Mouse (Mus musculus): ENCODE results near the gene Jmjd1c. TPM values are rescaled to one million over a fixed set of nuclear protein-coding genes. Genes with fewer than 3 reads are reported as not detected.

Jmjd1c gene
- 35.1 and 42.9 TPM in 2 replicates for polyA plus RNA-seq (2014; fragmentation: Nextera tagmentation; extraction: Ambion mirVana)

DNA sequence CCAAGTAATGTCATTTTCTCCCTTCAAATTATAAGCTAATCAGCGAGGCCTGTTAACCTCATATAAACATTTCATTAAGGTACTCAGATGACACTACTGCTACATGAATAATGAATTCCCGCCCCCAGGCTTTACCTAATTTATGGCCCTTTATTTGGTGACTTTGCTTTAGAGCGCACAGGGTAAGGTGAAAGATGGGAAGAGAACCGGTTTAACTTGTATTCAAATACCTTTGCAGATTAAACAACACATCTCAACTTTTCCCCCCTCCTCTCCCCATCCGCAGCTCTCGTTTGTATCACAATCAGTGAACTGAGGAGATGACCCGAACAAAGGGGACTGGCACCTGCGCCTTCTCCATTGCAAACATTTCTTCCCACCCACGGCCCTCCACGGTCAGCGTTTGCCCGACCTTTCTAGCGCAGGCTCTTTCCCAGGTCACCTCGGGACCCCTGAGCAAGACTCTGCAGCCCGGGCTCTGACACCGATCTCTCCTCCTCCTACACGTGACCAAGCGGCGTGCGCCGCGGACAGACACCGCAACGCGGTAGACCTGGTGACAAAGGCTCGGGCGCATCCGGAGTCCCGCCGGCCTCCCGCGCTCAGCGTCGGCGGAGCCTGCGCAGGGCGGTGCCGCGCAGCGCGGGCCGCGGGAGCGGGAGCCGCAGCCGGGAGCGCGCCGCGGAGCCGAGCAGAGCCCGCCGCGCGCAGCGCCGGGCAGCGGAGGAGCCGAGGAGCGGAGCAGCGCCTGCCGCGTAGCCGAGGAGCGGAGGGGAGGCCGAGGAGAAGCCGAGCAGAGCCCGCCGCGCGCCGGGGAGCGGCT is at the start of gene Jmjd1c:
Gene Jmjd1c (plus strand): TSS at position 328 of the 823 bp plus-strand sequence.
- H3K4me2 ChIP-seq (ENCODE audit: low read length): peak within 1 kb of the TSS; percentile 53
- under 1% methylated on average over 73 of the region's 73 CpGs for WGBS
- H3K9ac ChIP-seq (ENCODE audit: low read length): peak within 1 kb of the TSS; percentile 99
- H3K27me3 ChIP-seq (replicated peaks; ENCODE audit: control insufficient read depth, insufficient read depth, low read length): no peaks in the 10 kb centered on the region
- peak; percentile 92 for DNase-seq (ENCODE audit: low spot score)
- 0 out of 2 replicates have a peak, but pooled peaks cover 2% of the 10 kb centered on the region for H3K36me3 ChIP-seq (ENCODE audit: control insufficient read depth, insufficient read depth, low read length)
- no peaks in the 10 kb centered on the region for H3K9me3 ChIP-seq (replicated peaks; ENCODE audit: control insufficient read depth, low read length)
- peak within 1 kb of the TSS; percentile 100 for H3K27ac ChIP-seq (ENCODE audit: low read depth, low read length)
- peak within 1 kb of the TSS; percentile 92 for H3K4me3 ChIP-seq (ENCODE audit: low read depth, low read length)
- H3K4me1 ChIP-seq (ENCODE audit: control insufficient read depth, insufficient read depth, low read length): peaks cover 27% of the 10 kb centered on the region
- peak; percentile 92 for ATAC-seq

- WGBS: 74% methylated on average over 18 of the region's 18 CpGs
- Histone ChIP-seq H3K4me2 (ENCODE audit: low read length) (no peak overlapping the region), H3K4me3 (ENCODE audit: low read depth, low read length) (no peak overlapping the region), H3K9ac (ENCODE audit: low read length) (no peak overlapping the region), H3K36me3 (ENCODE audit: control insufficient read depth, insufficient read depth, low read length) (no peaks in the 10 kb centered on the region), H3K4me1 (ENCODE audit: control insufficient read depth, insufficient read depth, low read length) (peaks cover 22% of the 10 kb centered on the region), H3K27ac (ENCODE audit: low read depth, low read length) (peak overlapping the region; percentile 40; the same call in 1 of the 2 replicates), H3K9me3 (replicated peaks; ENCODE audit: control insufficient read depth, low read length) (no peaks in the 10 kb centered on the region), H3K27me3 (replicated peaks; ENCODE audit: control insufficient read depth, insufficient read depth, low read length) (no peaks in the 10 kb centered on the region)
- ATAC-seq (peak; percentile 64; the same call in 1 of the 2 replicates), DNase-seq (ENCODE audit: low spot score) (peak; percentile 68)
Observed at GRCm38 (mm10) chr10:67047712-67048645, 47.9 kb upstream of the Jmjd1c start.

- no peak overlapping the region for H3K4me3 ChIP-seq (ENCODE audit: low read depth, low read length)
- H3K4me2 ChIP-seq (ENCODE audit: low read length): no peak overlapping the region
- no peak for DNase-seq (ENCODE audit: low spot score)
- H3K36me3 ChIP-seq (ENCODE audit: control insufficient read depth, insufficient read depth, low read length): no peaks in the 10 kb centered on the region
- no peaks in the 10 kb centered on the region for H3K27me3 ChIP-seq (replicated peaks; ENCODE audit: control insufficient read depth, insufficient read depth, low read length)
- H3K27ac ChIP-seq (ENCODE audit: low read depth, low read length): no peak overlapping the region
- 94% methylated on average over 13 of the region's 13 CpGs for WGBS
- ATAC-seq: no peak
- H3K4me1 ChIP-seq (ENCODE audit: control insufficient read depth, insufficient read depth, low read length): peaks cover 29% of the 10 kb centered on the region
- H3K9me3 ChIP-seq (replicated peaks; ENCODE audit: control insufficient read depth, low read length): no peaks in the 10 kb centered on the region
- no peak overlapping the region for H3K9ac ChIP-seq (ENCODE audit: low read length)
Observed at GRCm38 (mm10) chr10:67048871-67049615, 46.9 kb upstream of the Jmjd1c start.

DNA sequence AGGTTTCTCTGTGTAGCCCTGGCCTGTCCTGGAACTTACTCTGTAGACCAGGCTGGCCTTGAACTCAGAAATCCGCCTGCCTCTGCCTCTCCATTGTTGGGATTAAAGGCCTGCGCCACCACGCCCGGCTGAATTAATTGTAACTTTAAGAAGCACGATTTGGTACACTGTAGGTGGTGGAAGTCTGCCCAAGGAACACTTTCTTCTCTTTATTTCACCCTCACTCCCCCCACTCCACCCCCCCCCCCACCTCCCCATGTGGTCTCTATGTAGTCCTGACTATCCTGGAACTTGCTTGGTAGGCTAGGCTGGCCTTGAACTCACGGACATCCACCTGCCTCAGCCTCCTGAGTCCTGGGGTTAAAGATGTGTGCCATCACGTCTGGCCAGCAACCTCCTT is 46.3 kb upstream of the Jmjd1c start:
- Histone ChIP-seq H3K9ac (ENCODE audit: low read length) (no peak overlapping the region), H3K36me3 (ENCODE audit: control insufficient read depth, insufficient read depth, low read length) (no peaks in the 10 kb centered on the region), H3K27ac (ENCODE audit: low read depth, low read length) (no peak overlapping the region), H3K9me3 (replicated peaks; ENCODE audit: control insufficient read depth, low read length) (no peaks in the 10 kb centered on the region), H3K4me1 (ENCODE audit: control insufficient read depth, insufficient read depth, low read length) (peaks cover 31% of the 10 kb centered on the region), H3K27me3 (replicated peaks; ENCODE audit: control insufficient read depth, insufficient read depth, low read length) (no peaks in the 10 kb centered on the region), H3K4me3 (ENCODE audit: low read depth, low read length) (no peak overlapping the region), H3K4me2 (ENCODE audit: low read length) (no peak overlapping the region)
- DNase-seq (ENCODE audit: low spot score) (no peak), ATAC-seq (no peak)
- WGBS: 89% methylated on average over 7 of the region's 7 CpGs

- Histone ChIP-seq H3K9me3 (replicated peaks; ENCODE audit: control insufficient read depth, low read length) (no peaks in the 10 kb centered on the region), H3K36me3 (ENCODE audit: control insufficient read depth, insufficient read depth, low read length) (no peaks in the 10 kb centered on the region), H3K4me1 (ENCODE audit: control insufficient read depth, insufficient read depth, low read length) (peaks cover 26% of the 10 kb centered on the region), H3K4me3 (ENCODE audit: low read depth, low read length) (no peak overlapping the region), H3K9ac (ENCODE audit: low read length) (no peak overlapping the region), H3K4me2 (ENCODE audit: low read length) (no peak overlapping the region), H3K27ac (ENCODE audit: low read depth, low read length) (no peak overlapping the region), H3K27me3 (replicated peaks; ENCODE audit: control insufficient read depth, insufficient read depth, low read length) (no peaks in the 10 kb centered on the region)
- no peak for ATAC-seq
- WGBS: 75% methylated on average over 6 of the region's 7 CpGs
- DNase-seq (ENCODE audit: low spot score): no peak
Observed at GRCm38 (mm10) chr10:67050766-67051165, 45.2 kb upstream of the Jmjd1c start.

- no peak overlapping the region for H3K9ac ChIP-seq (ENCODE audit: low read length)
- H3K27ac ChIP-seq (ENCODE audit: low read depth, low read length): no peak overlapping the region
- H3K4me3 ChIP-seq (ENCODE audit: low read depth, low read length): no peak overlapping the region
- DNase-seq (ENCODE audit: low spot score) (no peak), ATAC-seq (no peak)
- H3K4me1 ChIP-seq (ENCODE audit: control insufficient read depth, insufficient read depth, low read length): peaks cover 28% of the 10 kb centered on the region
- no peaks in the 10 kb centered on the region for H3K9me3 ChIP-seq (replicated peaks; ENCODE audit: control insufficient read depth, low read length)
- H3K4me2 ChIP-seq (ENCODE audit: low read length): no peak overlapping the region
- WGBS: 82% methylated on average over 5 of the region's 5 CpGs
- H3K27me3 ChIP-seq (replicated peaks; ENCODE audit: control insufficient read depth, insufficient read depth, low read length): no peaks in the 10 kb centered on the region
- no peaks in the 10 kb centered on the region for H3K36me3 ChIP-seq (ENCODE audit: control insufficient read depth, insufficient read depth, low read length)
Observed at GRCm38 (mm10) chr10:67051466-67051865, 44.5 kb upstream of the Jmjd1c start.

- Histone ChIP-seq H3K36me3 (ENCODE audit: control insufficient read depth, insufficient read depth, low read length) (no peaks in the 10 kb centered on the region), H3K27ac (ENCODE audit: low read depth, low read length) (no peak overlapping the region), H3K4me2 (ENCODE audit: low read length) (no peak overlapping the region), H3K9me3 (replicated peaks; ENCODE audit: control insufficient read depth, low read length) (no peaks in the 10 kb centered on the region), H3K9ac (ENCODE audit: low read length) (no peak overlapping the region), H3K4me1 (ENCODE audit: control insufficient read depth, insufficient read depth, low read length) (peaks cover 30% of the 10 kb centered on the region), H3K4me3 (ENCODE audit: low read depth, low read length) (no peak overlapping the region), H3K27me3 (replicated peaks; ENCODE audit: control insufficient read depth, insufficient read depth, low read length) (no peaks in the 10 kb centered on the region)
- no peak for DNase-seq (ENCODE audit: low spot score)
- ATAC-seq: no peak
- 75% methylated on average over 9 of the region's 9 CpGs for WGBS
Observed at GRCm38 (mm10) chr10:67052429-67052828, 43.5 kb upstream of the Jmjd1c start.

DNA sequence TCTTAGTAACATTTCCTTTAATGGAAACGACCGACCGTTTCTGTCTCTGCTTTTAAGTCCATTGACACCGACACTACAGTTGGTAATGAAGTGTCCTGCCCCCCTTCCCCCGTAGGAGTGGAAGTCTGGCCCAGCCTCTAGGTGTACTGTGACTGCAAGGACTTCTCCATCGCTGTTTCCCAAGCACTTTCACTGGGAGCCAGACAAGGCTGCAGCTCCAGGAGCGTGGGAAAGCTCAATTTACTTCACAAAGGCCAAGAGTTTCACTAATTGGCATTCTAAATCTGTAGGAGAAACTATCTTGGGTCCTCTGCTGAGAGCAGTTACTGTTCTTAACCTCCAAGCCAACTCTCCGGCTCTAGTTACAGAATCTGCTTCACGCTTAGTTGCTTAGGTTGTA is 42.5 kb upstream of the Jmjd1c start:
- Histone ChIP-seq H3K4me2 (ENCODE audit: low read length) (no peak overlapping the region), H3K36me3 (ENCODE audit: control insufficient read depth, insufficient read depth, low read length) (no peaks in the 10 kb centered on the region), H3K9me3 (replicated peaks; ENCODE audit: control insufficient read depth, low read length) (no peaks in the 10 kb centered on the region), H3K4me1 (ENCODE audit: control insufficient read depth, insufficient read depth, low read length) (peaks cover 25% of the 10 kb centered on the region), H3K9ac (ENCODE audit: low read length) (no peak overlapping the region), H3K27ac (ENCODE audit: low read depth, low read length) (peak overlapping the region; percentile 79), H3K27me3 (replicated peaks; ENCODE audit: control insufficient read depth, insufficient read depth, low read length) (no peaks in the 10 kb centered on the region), H3K4me3 (ENCODE audit: low read depth, low read length) (no peak overlapping the region)
- peak; percentile 72 for ATAC-seq
- peak; percentile 71 for DNase-seq (ENCODE audit: low spot score)
- 5% methylated on average over 9 of the region's 9 CpGs for WGBS
